Mouse (Mus musculus) mammary gland, adult 2 months (tissue): ENCODE measurements around the gene Ddx10. TPM values are rescaled to one million over a fixed set of nuclear protein-coding genes. Genes with fewer than 3 reads are reported as not detected.

Experiments used
- polyA plus RNA-seq: library from polyadenylated mRNA; depleted of rRNA; stranded (reverse); fragments of >200 nt; gene quantifications from 2 replicates; pipeline ENCODE4 v1.2.3, GENCODE M21; 2012; ENCODE audit warnings: low replicate concordance; rRNA removed

Gene Ddx10
- 0.73 and 2.3 TPM in 2 replicates for polyA plus RNA-seq

GRCm38 (mm10) chr9:53247953-53248397, at the start of gene Ddx10:
Gene Ddx10, minus strand, starts transcription at chr9:53248053.

Other genes with a start within 250 kb of the Ddx10 start
- gene Exph5, start 53.6 kb upstream of the Ddx10 start, polyA plus RNA-seq, result 0.23 and 0.55 TPM in 2 replicates
- 5.5 and 9.8 TPM in 2 replicates for gene Kdelc2, start 136.0 kb upstream of the Ddx10 start, polyA plus RNA-seq
- gene 4930550C14Rik, start 154.3 kb upstream of the Ddx10 start, polyA plus RNA-seq, result 0.18 and 0.34 TPM in 2 replicates